Mouse (Mus musculus) small intestine, adult 2 months (tissue): ENCODE results near the gene Spats2l.

ENCODE experiments used
- CTCF ChIP-seq: fragments of 200-500 bp; IDR thresholded peaks from 2 replicates; pipeline ENCODE4 v1.5.1; 2012; ENCODE audit warnings: low read depth, mild to moderate bottlenecking, control low read depth, inconsistent platforms, low read length, moderate library complexity, mixed read lengths; ENCODE audit not compliant: insufficient replicate concordance, insufficient read length; ENCODE audit errors: extremely low read depth
- POLR2A ChIP-seq: fragments of 200-500 bp; IDR thresholded peaks from 2 replicates; pipeline ENCODE4 v1.6.1; 2012; ENCODE audit warnings: low read depth, mild to moderate bottlenecking, control low read depth, inconsistent platforms, low read length, moderate library complexity

DNA sequence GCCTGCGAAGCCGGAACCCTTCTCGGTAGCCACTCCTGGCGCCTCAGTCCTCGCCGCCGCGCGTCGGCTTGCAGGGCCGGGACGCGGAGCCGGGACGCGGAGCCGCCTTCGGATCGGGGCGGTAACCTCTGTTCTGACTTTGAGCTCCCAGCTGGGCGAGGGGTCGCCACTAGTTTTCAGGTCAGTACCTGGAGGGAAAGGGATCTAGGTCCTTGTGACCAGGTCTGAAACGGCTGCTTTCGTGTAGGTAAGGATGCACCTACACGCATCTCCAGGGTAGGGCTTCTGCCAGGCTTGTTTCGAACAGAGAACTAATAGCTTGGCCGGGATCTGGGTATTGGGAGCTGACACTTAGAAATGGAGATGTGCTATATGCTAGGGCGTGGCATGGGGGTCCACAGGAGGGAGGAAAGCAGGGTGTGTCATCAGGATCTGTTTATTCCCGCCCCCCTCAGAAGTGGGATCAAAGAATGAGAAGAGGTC lies 222.2 kb downstream of the Spats2l start:
- TF ChIP-seq CTCF (no peak), POLR2A (no peak)
